Mouse (Mus musculus): ENCODE results near the gene Gm17622.

Gene Gm17622

GRCm38 (mm10) chr13:96490433-96490832, at the start of gene Gm17622:
Gene Gm17622 (plus strand): TSS chr13:96490733.
- DNase-seq (ENCODE audit: low spot score), result no peak

GRCm38 (mm10) chr13:96450205-96450856, 40.2 kb upstream of the Gm17622 start:
- no peak for DNase-seq (ENCODE audit: low spot score)

- DNase-seq (ENCODE audit: low spot score), result no peak
Observed at GRCm38 (mm10) chr13:96450869-96451268, 39.7 kb upstream of the Gm17622 start.

GRCm38 (mm10) chr13:96451386-96452140, 39.0 kb upstream of the Gm17622 start:
- DNase-seq (ENCODE audit: low spot score), result no peak

- no peak for DNase-seq (ENCODE audit: low spot score)
Observed at GRCm38 (mm10) chr13:96452621-96453020, 37.9 kb upstream of the Gm17622 start.

- DNase-seq (ENCODE audit: low spot score), result no peak
Observed at GRCm38 (mm10) chr13:96454288-96454687, 36.2 kb upstream of the Gm17622 start.

- no peak for DNase-seq (ENCODE audit: low spot score)
Observed at GRCm38 (mm10) chr13:96457566-96457965, 33.0 kb upstream of the Gm17622 start.

- no peak for DNase-seq (ENCODE audit: low spot score)
Observed at GRCm38 (mm10) chr13:96458018-96458417, 32.5 kb upstream of the Gm17622 start.

- DNase-seq (ENCODE audit: low spot score), result no peak
Observed at GRCm38 (mm10) chr13:96458606-96459005, 31.9 kb upstream of the Gm17622 start.

- no peak for DNase-seq (ENCODE audit: low spot score)
Observed at GRCm38 (mm10) chr13:96462644-96463043, 27.9 kb upstream of the Gm17622 start.

GRCm38 (mm10) chr13:96465315-96465714, 25.2 kb upstream of the Gm17622 start:
- DNase-seq (ENCODE audit: low spot score), result no peak

- DNase-seq (ENCODE audit: low spot score), result no peak
Observed at GRCm38 (mm10) chr13:96468678-96469077, 21.9 kb upstream of the Gm17622 start.

GRCm38 (mm10) chr13:96470556-96470955, 20.0 kb upstream of the Gm17622 start:
- DNase-seq (ENCODE audit: low spot score), result no peak

- DNase-seq (ENCODE audit: low spot score), result no peak
Observed at GRCm38 (mm10) chr13:96470957-96471356, 19.6 kb upstream of the Gm17622 start, which contains the start of gene Ankdd1b. Gene Ankdd1b (minus strand): TSS chr13:96471198.

- no peak for DNase-seq (ENCODE audit: low spot score)
Observed at GRCm38 (mm10) chr13:96477226-96477625, 13.3 kb upstream of the Gm17622 start.

- no peak for DNase-seq (ENCODE audit: low spot score)
Observed at GRCm38 (mm10) chr13:96478991-96479390, 11.5 kb upstream of the Gm17622 start.

- no peak for DNase-seq (ENCODE audit: low spot score)
Observed at GRCm38 (mm10) chr13:96487230-96487629, 3.3 kb upstream of the Gm17622 start.

GRCm38 (mm10) chr13:96487968-96488367, 2.6 kb upstream of the Gm17622 start:
- no peak for DNase-seq (ENCODE audit: low spot score)

GRCm38 (mm10) chr13:96496630-96497029, 6.1 kb downstream of the Gm17622 start:
- no peak for DNase-seq (ENCODE audit: low spot score)

GRCm38 (mm10) chr13:96499891-96500290, 9.4 kb downstream of the Gm17622 start:
- no peak for DNase-seq (ENCODE audit: low spot score)

- no peak for DNase-seq (ENCODE audit: low spot score)
Observed at GRCm38 (mm10) chr13:96505661-96506060, 15.1 kb downstream of the Gm17622 start.

GRCm38 (mm10) chr13:96506313-96506712, 15.8 kb downstream of the Gm17622 start:
- no peak for DNase-seq (ENCODE audit: low spot score)

- no peak for DNase-seq (ENCODE audit: low spot score)
Observed at GRCm38 (mm10) chr13:96507541-96507940, 17.0 kb downstream of the Gm17622 start.
